Comparison of ENCODE assay signal across 9 mouse cellular contexts in the genomic region with DNA sequence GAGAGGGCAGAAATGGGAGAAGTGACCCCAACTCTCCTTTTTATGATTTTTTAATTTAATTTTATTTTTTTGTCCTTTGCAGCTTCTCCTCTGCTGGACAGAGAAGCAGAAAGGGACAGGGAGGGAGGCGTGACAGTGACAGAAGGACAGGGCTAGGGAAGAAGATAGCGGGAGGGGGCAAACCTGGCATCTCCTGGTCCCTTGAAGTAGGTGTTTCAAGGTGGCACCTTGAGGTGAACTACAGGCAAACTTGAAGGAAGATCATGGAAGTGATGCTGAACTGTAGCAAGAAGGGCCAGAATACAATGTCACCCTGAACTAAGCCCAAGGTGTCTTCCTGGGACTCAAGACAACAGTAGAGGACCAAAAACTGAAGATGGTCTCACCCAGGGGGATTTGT. TPM values are rescaled to one million over a fixed set of nuclear protein-coding genes. Genes with fewer than 3 reads are reported as not detected.
DNase-seq lines count a peak whose midpoint lies in the region; ATAC-seq and TF ChIP-seq lines count a peak whose summit lies in the region.
"Had no signal": no experiment of that assay in that cellular context is flagged by ENCODE, and none has a peak within 500 bp of the region (broad histone marks: within the 10 kb centered on the region; RNA-seq: fewer than 3 reads in every experiment).

No protein-coding gene starts in this region.

- peak overlapping the region; percentile 38; the same call in 1 of the 2 replicates for H3K27ac ChIP-seq in spleen, adult 2 months (ENCODE audit: insufficient read depth, low read length)
- H3K27ac ChIP-seq in liver, embryonic 12.5 days, result peak overlapping the region; percentile 99

- no peaks in the 10 kb centered on the region; the same call in 1 of the 2 replicates for H3K4me1 ChIP-seq in spleen, adult 2 months (ENCODE audit: control insufficient read depth, insufficient read depth, insufficient read length)
- peaks cover 96% of the 10 kb centered on the region for H3K4me1 ChIP-seq in liver, embryonic 12.5 days

- peak overlapping the region; percentile 89 for H3K4me2 ChIP-seq in liver, embryonic 12.5 days

- peak overlapping the region; percentile 90 for H3K9ac ChIP-seq in liver, embryonic 12.5 days

- WGBS in spleen, adult 2 months, result 28% methylated on average over 2 of the region's 2 CpGs
- WGBS in liver, embryonic 12.5 days (ENCODE audit: insufficient replicate concordance), result 3% methylated on average over 2 of the region's 2 CpGs

- ATAC-seq in liver, embryonic 12.5 days, result 0 out of 2 replicates have a peak, but pooled peaks have one; percentile 11

- peaks cover 8% of the 10 kb centered on the region; the same call in 1 of the 2 replicates for H3K27me3 ChIP-seq in spleen, adult 2 months (ENCODE audit: control insufficient read depth, insufficient read depth, low read length)
- peaks cover 14% of the 10 kb centered on the region for H3K27me3 ChIP-seq in liver, embryonic 12.5 days (replicated peaks)

- H3K9me3 ChIP-seq in liver, embryonic 12.5 days (replicated peaks), result no peaks in the 10 kb centered on the region

- H3K36me3 ChIP-seq in spleen, adult 2 months (ENCODE audit: control insufficient read depth, insufficient read depth, low read length), result no peaks in the 10 kb centered on the region
- peaks cover 39% of the 10 kb centered on the region for H3K36me3 ChIP-seq in liver, embryonic 12.5 days

- DNase-seq in cerebellum, postnatal 10 days, result peak; percentile 54 to 59
- DNase-seq in cerebellum, postnatal 36 days, result no peak
- no peak for DNase-seq in spleen, adult 2 months (ENCODE audit: low read depth in 1 of 2, low spot score in 2 of 2)
- DNase-seq in spleen, postnatal 36 days (ENCODE audit: low spot score in 2 of 2), result no peak
- no peak for DNase-seq in left cerebral cortex, adult 18-20 months (ENCODE audit: low spot score in 2 of 2)
- no peak for DNase-seq in frontal cortex, adult 2 months (ENCODE audit: extremely low spot score in 1 of 2, low spot score in 1 of 2)
- DNase-seq in spleen, adult 12 weeks (ENCODE audit: low spot score), result no peak

- H3K4me3 ChIP-seq in spleen, adult 2 months (ENCODE audit: extremely low read depth, insufficient read depth, insufficient read length), result 0 out of 2 replicates have a peak overlapping the region, but pooled peaks have one; percentile 23
- peak overlapping the region; percentile 74 for H3K4me3 ChIP-seq in liver, embryonic 12.5 days

- TF ChIP-seq POLR2A in spleen, adult 2 months (IDR thresholded peaks at IDR 0.05; ENCODE audit: low read depth, low read length), result no peak

- no peak for TF ChIP-seq CTCF in spleen, adult 2 months (IDR thresholded peaks at IDR 0.05; ENCODE audit: extremely low read depth, insufficient read depth, insufficient read length, insufficient replicate concordance)

RNA-seq across cellular contexts. Expression of a gene that starts 1.1 kb away (rescaled TPM):
- polyA plus RNA-seq in spleen, adult 2 months (2012; rRNA removed), result 28.2 and 42.6 TPM in 2 replicates
- 49.8 and 52.1 TPM in 2 replicates for polyA plus RNA-seq in liver, embryonic 12.5 days (2016; fragmentation: Nextera tagmentation; extraction: Ambion mirVana)
- total RNA-seq in left cerebral cortex, adult 18-20 months (2021), result 10 to 100 TPM; 92.2 to 93.5 TPM
- 165 and 172 TPM in 2 replicates for polyA plus RNA-seq in frontal cortex, adult 2 months (2012; rRNA removed)

RNA-seq across cellular contexts. Expression of a gene that starts 7.8 kb away (rescaled TPM):
- 12.8 and 13.3 TPM in 2 replicates for polyA plus RNA-seq in spleen, adult 2 months (2012; rRNA removed)
- polyA plus RNA-seq in liver, embryonic 12.5 days (2016; fragmentation: Nextera tagmentation; extraction: Ambion mirVana), result 57.2 and 59.8 TPM in 2 replicates
- total RNA-seq in left cerebral cortex, adult 18-20 months (2021), result 10 to 100 TPM; 10.4 to 10.5 TPM
- polyA plus RNA-seq in frontal cortex, adult 2 months (2012; rRNA removed), result 9.4 and 9.7 TPM in 2 replicates

RNA-seq across cellular contexts. Expression of a gene that starts 8.5 kb away (rescaled TPM):
- polyA plus RNA-seq in spleen, adult 2 months (2012; rRNA removed), result 0.28 and 0.32 TPM in 2 replicates
- polyA plus RNA-seq in liver, embryonic 12.5 days (2016; fragmentation: Nextera tagmentation; extraction: Ambion mirVana), result 3.8 and 3.9 TPM in 2 replicates
- 1 to 10 TPM; 2.2 to 2.5 TPM for total RNA-seq in left cerebral cortex, adult 18-20 months (2021)
- polyA plus RNA-seq in frontal cortex, adult 2 months (2012; rRNA removed), result 2.8 and 3.7 TPM in 2 replicates
- polyA plus RNA-seq: inflammation-experienced regulatory T-cells, adult 6 months had no signal

RNA-seq across cellular contexts. Expression of a gene that starts 19.9 kb away (rescaled TPM):
- 24.2 and 27.1 TPM in 2 replicates for polyA plus RNA-seq in spleen, adult 2 months (2012; rRNA removed)
- 28.1 and 29.3 TPM in 2 replicates for polyA plus RNA-seq in liver, embryonic 12.5 days (2016; fragmentation: Nextera tagmentation; extraction: Ambion mirVana)
- 10 to 100 TPM; 49.2 TPM for total RNA-seq in left cerebral cortex, adult 18-20 months (2021)
- polyA plus RNA-seq in frontal cortex, adult 2 months (2012; rRNA removed), result 25.7 and 27.2 TPM in 2 replicates

RNA-seq across cellular contexts. Expression of a gene that starts 40.3 kb away (rescaled TPM):
- 135 and 186 TPM in 2 replicates for polyA plus RNA-seq in spleen, adult 2 months (2012; rRNA removed)
- 30.8 and 32.3 TPM in 2 replicates for polyA plus RNA-seq in liver, embryonic 12.5 days (2016; fragmentation: Nextera tagmentation; extraction: Ambion mirVana)
- 1 to 10 TPM; 8.5 to 9.2 TPM for total RNA-seq in left cerebral cortex, adult 18-20 months (2021)
- 13.9 and 17.4 TPM in 2 replicates for polyA plus RNA-seq in frontal cortex, adult 2 months (2012; rRNA removed)

Comparison
In these comparisons a context has a peak if more than half of its experiments do, and no peak if none do; other contexts are left out.
1. DNase-seq: peak in cerebellum, postnatal 10 days (2 of 2); none in cerebellum, postnatal 36 days (0 of 2), spleen, adult 2 months (0 of 2), spleen, postnatal 36 days (0 of 2), left cerebral cortex, adult 18-20 months (0 of 2), frontal cortex, adult 2 months (0 of 2) and spleen, adult 12 weeks (single experiment).